Mouse (Mus musculus) myocyte (in vitro differentiated cells): ENCODE data around the gene Vax2.

Experiments
- CEBPB ChIP-seq: IDR thresholded peaks from 2 replicates; pipeline ENCODE4 v1.6.1; 2011; ENCODE audit warnings: mild to moderate bottlenecking, moderate library complexity; ENCODE audit not compliant: poor library complexity, insufficient read depth, severe bottlenecking
- E2F4 ChIP-seq: IDR thresholded peaks from one replicate; pipeline ENCODE4 v1.6.1; 2011; ENCODE audit warnings: mild to moderate bottlenecking, control low read depth, moderate library complexity; ENCODE audit not compliant: insufficient read depth
- MAX ChIP-seq: IDR thresholded peaks from one replicate; pipeline ENCODE4 v1.6.1; 2011; ENCODE audit warnings: low read depth, mild to moderate bottlenecking, control low read depth
- MYOD1 ChIP-seq, 3 experiments: IDR thresholded peaks; one replicate each; pipeline ENCODE4 v1.6.1; 2011; ENCODE audit warnings: control low read depth in 2 of 3, low read depth in 2 of 3, mild to moderate bottlenecking in 2 of 3, moderate library complexity in 1 of 3; ENCODE audit not compliant: insufficient read length in 2 of 3, control insufficient read depth in 1 of 3
- MYOG ChIP-seq, 3 experiments: IDR thresholded peaks; one replicate each; pipeline ENCODE4 v1.6.1; 2011; ENCODE audit warnings: control low read depth in 2 of 3, low read depth in 2 of 3, mild to moderate bottlenecking in 2 of 3; ENCODE audit not compliant: insufficient read length in 2 of 3, control insufficient read depth in 1 of 3, insufficient read depth in 1 of 3
- POLR2A ChIP-seq: IDR thresholded peaks from one replicate; pipeline ENCODE4 v1.6.1; 2011; ENCODE audit warnings: low read depth, mild to moderate bottlenecking, control low read depth, moderate library complexity; ENCODE audit not compliant: insufficient read length
- POLR2AphosphoS2 ChIP-seq: IDR thresholded peaks from one replicate; pipeline ENCODE4 v1.6.1; 2011; ENCODE audit warnings: low read depth, control low read depth; ENCODE audit not compliant: insufficient read length
- REST ChIP-seq: IDR thresholded peaks from one replicate; pipeline ENCODE4 v1.6.1; 2011; ENCODE audit warnings: mild to moderate bottlenecking, control low read depth, moderate library complexity; ENCODE audit not compliant: insufficient read depth, insufficient read length
- SRF ChIP-seq: IDR thresholded peaks from one replicate; pipeline ENCODE4 v1.6.1; 2011; ENCODE audit warnings: low read depth; ENCODE audit not compliant: control insufficient read depth, insufficient read length
- TCF12 ChIP-seq: IDR thresholded peaks from one replicate; pipeline ENCODE4 v1.6.1; 2011; ENCODE audit warnings: mild to moderate bottlenecking, control low read depth; ENCODE audit not compliant: poor library complexity, insufficient read depth, severe bottlenecking
- TCF3 ChIP-seq: IDR thresholded peaks from one replicate; pipeline ENCODE4 v1.6.1; 2011; ENCODE audit warnings: low read depth, control low read depth; ENCODE audit not compliant: insufficient read length
- USF1 ChIP-seq: IDR thresholded peaks from one replicate; pipeline ENCODE4 v1.6.1; 2011; ENCODE audit warnings: low read depth, mild to moderate bottlenecking, control low read depth, moderate library complexity

DNA sequence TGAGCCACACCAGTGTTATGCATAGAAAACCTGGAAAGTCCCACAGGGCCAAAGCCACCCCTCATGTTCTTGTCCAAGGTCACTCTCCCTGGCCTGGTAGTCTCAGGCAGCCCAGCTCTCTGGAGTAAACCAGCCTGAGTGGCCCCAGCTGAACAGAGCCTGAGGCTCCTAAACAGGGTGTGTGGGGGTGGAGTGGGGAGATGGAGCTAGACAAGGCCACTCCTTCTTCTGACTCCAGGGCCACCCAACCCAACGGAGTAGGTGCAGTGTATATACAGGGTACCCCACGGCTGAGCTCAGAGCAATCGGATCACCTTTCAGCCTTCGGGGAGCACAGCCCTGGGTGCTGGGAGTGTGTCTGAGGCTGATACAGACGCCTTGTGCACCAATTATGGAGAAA, 33.1 kb downstream of the Vax2 start:
- TF ChIP-seq MAX (no peak), POLR2A (no peak), TCF3 (no peak), USF1 (no peak), E2F4 (no peak), MYOG (IDR thresholded peaks at IDR 0.05; ENCODE audit: control insufficient read depth in 1 of 3, insufficient read depth in 1 of 3, insufficient read length in 2 of 3, low read depth in 2 of 3) (no peak), POLR2AphosphoS2 (no peak), CEBPB (no peak), TCF12 (no peak), REST (no peak), SRF (no peak), MYOD1 (IDR thresholded peaks at IDR 0.05; ENCODE audit: control insufficient read depth in 1 of 3, insufficient read length in 2 of 3, low read depth in 2 of 3) (no peak)
